Mouse (Mus musculus): ENCODE data around the gene Btk. TPM values are rescaled to one million over a fixed set of nuclear protein-coding genes. Genes with fewer than 3 reads are reported as not detected.

Btk gene
- total and polyA plus RNA-seq, 3 experiments: 16.2 to 53.4 (median 38.1) TPM

- H3K4me3 ChIP-seq (replicated peaks in 1 of 3; ENCODE audit: low read depth in 2 of 3, low read length in 2 of 3, poor library complexity in 1 of 3): no peak overlapping the region
- H3K9ac ChIP-seq (ENCODE audit: insufficient read depth, low read depth): no peak overlapping the region
- H3K27ac ChIP-seq (ENCODE audit: insufficient read depth, low read depth): no peak overlapping the region
- no peaks in the 10 kb centered on the region for H3K9me3 ChIP-seq (replicated peaks; ENCODE audit: low read length)
- H3K36me3 ChIP-seq (replicated peaks in 1 of 2; ENCODE audit: control insufficient read depth in 1 of 2, insufficient read depth in 1 of 2, low read length in 1 of 2): no peaks in the 10 kb centered on the region
- H3K79me2 ChIP-seq (replicated peaks; ENCODE audit: control insufficient read depth, extremely low read depth, insufficient read depth, poor library complexity, severe bottlenecking): no peaks in the 10 kb centered on the region
- in situ Hi-C loops (cut with MboI; ENCODE audit: low pct_ligation_motif_present, low pct_unique_long_range_greater_than_20kb, low sequenced_read_pairs): no loop called here
- H3K4me2 ChIP-seq (ENCODE audit: insufficient read depth, low read depth, poor library complexity, severe bottlenecking): no peak overlapping the region
- H3K27me3 ChIP-seq (replicated peaks): no peaks in the 10 kb centered on the region
- TF ChIP-seq CTCF (conservative IDR thresholded peaks at IDR 0.05 in 1 of 2, IDR thresholded peaks at IDR 0.05 in 1 of 2; ENCODE audit: low read depth in 2 of 2, low read length in 2 of 2): peak in 1 of 2 experiments; percentile 43; a peak in 2 of 4 replicates
- no peak for TF ChIP-seq ZC3H11A (IDR thresholded peaks at IDR 0.05; ENCODE audit: low read depth, low read length)
- peak; percentile 29 for TF ChIP-seq RAD21 (IDR thresholded peaks at IDR 0.05; ENCODE audit: low read depth, low read length)
- no peak for DNase-seq (ENCODE audit: extremely low read depth)
- H3K4me1 ChIP-seq (ENCODE audit: control insufficient read depth in 1 of 2, insufficient read depth in 2 of 2): peaks cover 0 to 4% of the 10 kb centered on the region in 2 experiments; a peak in 1 of 4 replicates
- dilution Hi-C loops (cut with MboI; ENCODE audit: extremely low pct_ligation_motif_present, extremely low pct_unique_long_range_greater_than_20kb, low sequenced_read_pairs): no loop called here
These were observed 30.9 kb upstream of the Btk start for GRCm38 (mm10) chrX:134614306-134614705.

GRCm38 (mm10) chrX:134612285-134612959 lies 29.1 kb upstream of the Btk start:
- Histone ChIP-seq H3K4me3 (replicated peaks in 1 of 3; ENCODE audit: low read depth in 2 of 3, low read length in 2 of 3, poor library complexity in 1 of 3) (peak overlapping the region in 1 of 3 experiments; percentile 21), H3K27me3 (replicated peaks) (no peaks in the 10 kb centered on the region), H3K9me3 (replicated peaks; ENCODE audit: low read length) (no peaks in the 10 kb centered on the region), H3K27ac (ENCODE audit: insufficient read depth, low read depth) (no peak overlapping the region), H3K4me1 (ENCODE audit: control insufficient read depth in 1 of 2, insufficient read depth in 2 of 2) (peaks cover 0 to 4% of the 10 kb centered on the region in 2 experiments; a peak in 1 of 4 replicates), H3K36me3 (replicated peaks in 1 of 2; ENCODE audit: control insufficient read depth in 1 of 2, insufficient read depth in 1 of 2, low read length in 1 of 2) (peaks cover 5% of the 10 kb centered on the region in 2 experiments), H3K9ac (ENCODE audit: insufficient read depth, low read depth) (peak overlapping the region; percentile 45; the same call in 1 of the 2 replicates), H3K79me2 (replicated peaks; ENCODE audit: control insufficient read depth, extremely low read depth, insufficient read depth, poor library complexity, severe bottlenecking) (no peaks in the 10 kb centered on the region), H3K4me2 (ENCODE audit: insufficient read depth, low read depth, poor library complexity, severe bottlenecking) (peak overlapping the region; percentile 40; the same call in 1 of the 2 replicates)
- TF ChIP-seq TBP (conservative IDR thresholded peaks at IDR 0.05; ENCODE audit: low read depth, low read length) (no peak), ELF1 (IDR thresholded peaks at IDR 0.05; ENCODE audit: low read depth, low read length) (0 out of 2 replicates have a peak, but pooled peaks have one; percentile 17)
- in situ Hi-C loops (cut with MboI; ENCODE audit: low pct_ligation_motif_present, low pct_unique_long_range_greater_than_20kb, low sequenced_read_pairs) (no loop called here), dilution Hi-C loops (cut with MboI; ENCODE audit: extremely low pct_ligation_motif_present, extremely low pct_unique_long_range_greater_than_20kb, low sequenced_read_pairs) (no loop called here)
- DNase-seq (ENCODE audit: extremely low read depth): no peak

- Histone ChIP-seq H3K9me3 (replicated peaks; ENCODE audit: low read length) (no peaks in the 10 kb centered on the region), H3K27me3 (replicated peaks) (no peaks in the 10 kb centered on the region), H3K79me2 (replicated peaks; ENCODE audit: control insufficient read depth, extremely low read depth, insufficient read depth, poor library complexity, severe bottlenecking) (no peaks in the 10 kb centered on the region), H3K9ac (ENCODE audit: insufficient read depth, low read depth) (no peak overlapping the region), H3K4me1 (ENCODE audit: control insufficient read depth in 1 of 2, insufficient read depth in 2 of 2) (peaks cover 0 to 4% of the 10 kb centered on the region in 2 experiments; a peak in 1 of 4 replicates), H3K36me3 (replicated peaks in 1 of 2; ENCODE audit: control insufficient read depth in 1 of 2, insufficient read depth in 1 of 2, low read length in 1 of 2) (peaks cover 8 to 9% of the 10 kb centered on the region in 2 experiments), H3K27ac (ENCODE audit: insufficient read depth, low read depth) (no peak overlapping the region), H3K4me2 (ENCODE audit: insufficient read depth, low read depth, poor library complexity, severe bottlenecking) (no peak overlapping the region), H3K4me3 (replicated peaks in 1 of 3; ENCODE audit: low read depth in 2 of 3, low read length in 2 of 3, poor library complexity in 1 of 3) (no peak overlapping the region)
- in situ Hi-C loops (cut with MboI; ENCODE audit: low pct_ligation_motif_present, low pct_unique_long_range_greater_than_20kb, low sequenced_read_pairs) (no loop called here), dilution Hi-C loops (cut with MboI; ENCODE audit: extremely low pct_ligation_motif_present, extremely low pct_unique_long_range_greater_than_20kb, low sequenced_read_pairs) (no loop called here)
- no peak for TF ChIP-seq MAFK (IDR thresholded peaks at IDR 0.05; ENCODE audit: insufficient replicate concordance, low read length)
- TF ChIP-seq ZNF384 (IDR thresholded peaks at IDR 0.05; ENCODE audit: low read depth, low read length): no peak
- TF ChIP-seq POLR2A (IDR thresholded peaks at IDR 0.05; ENCODE audit: low read depth, low read length): no peak
- TF ChIP-seq USF2 (conservative IDR thresholded peaks at IDR 0.05; ENCODE audit: low read depth, low read length): no peak
- TF ChIP-seq SMC3 (IDR thresholded peaks at IDR 0.05; ENCODE audit: low read depth, low read length): no peak
- no peak for TF ChIP-seq CHD2 (IDR thresholded peaks at IDR 0.05; ENCODE audit: low read length)
- TF ChIP-seq TBP (conservative IDR thresholded peaks at IDR 0.05; ENCODE audit: low read depth, low read length): no peak
- TF ChIP-seq BHLHE40 (IDR thresholded peaks at IDR 0.05; ENCODE audit: low read depth, low read length): no peak
- TF ChIP-seq EP300 (IDR thresholded peaks at IDR 0.05; ENCODE audit: low read length): no peak
- TF ChIP-seq RCOR1 (conservative IDR thresholded peaks at IDR 0.05; ENCODE audit: low read depth, low read length): no peak
- no peak for TF ChIP-seq CHD1 (IDR thresholded peaks at IDR 0.05; ENCODE audit: low read depth, low read length)
- no peak for TF ChIP-seq USF1 (IDR thresholded peaks at IDR 0.05; ENCODE audit: low read depth, low read length)
- DNase-seq (ENCODE audit: extremely low read depth): no peak
These were observed 27.6 kb upstream of the Btk start for GRCm38 (mm10) chrX:134610984-134611383.
